Mouse (Mus musculus): ENCODE data around the gene BC049762.

BC049762 gene

DNA sequence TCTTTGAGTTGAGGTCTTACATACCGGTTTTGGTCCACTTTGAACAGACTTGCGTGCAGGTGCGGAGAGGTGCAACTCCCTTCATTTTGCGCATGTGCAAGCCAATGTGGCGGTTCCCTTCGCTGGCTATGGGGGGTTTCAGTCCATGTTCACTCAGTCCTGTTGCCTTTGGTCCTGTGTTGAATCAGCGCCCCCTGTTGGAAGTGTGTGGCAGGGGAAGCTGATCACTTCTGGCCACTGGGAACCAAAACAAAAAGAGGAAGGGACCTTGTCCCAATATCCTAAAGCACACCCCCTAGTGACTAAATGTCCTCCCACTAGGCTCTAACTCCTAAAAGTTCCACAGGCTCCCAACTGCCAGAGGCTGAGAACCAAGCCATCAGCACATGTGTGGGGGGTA, 48.8 kb downstream of the BC049762 start:
- no peak for DNase-seq

DNA sequence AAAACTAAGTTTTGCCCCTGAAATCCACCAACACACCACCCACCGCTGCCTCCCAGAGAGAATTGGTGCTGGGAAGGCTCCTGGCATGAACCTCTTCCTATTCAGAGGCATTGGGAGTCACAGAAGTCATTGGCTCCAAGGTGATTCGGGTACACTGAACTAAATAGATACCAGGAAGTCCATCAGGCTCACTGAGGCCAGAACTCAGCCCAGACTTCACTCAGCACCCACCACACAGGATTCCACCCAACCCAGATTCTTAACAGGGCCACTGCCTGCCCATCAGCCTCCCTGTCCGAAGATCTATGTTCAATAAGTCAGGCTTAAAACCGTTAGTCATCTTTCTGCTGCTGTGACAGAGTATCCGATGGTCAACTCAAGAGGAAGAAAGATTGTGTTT, 51.4 kb downstream of the BC049762 start:
- no peak for DNase-seq

DNA sequence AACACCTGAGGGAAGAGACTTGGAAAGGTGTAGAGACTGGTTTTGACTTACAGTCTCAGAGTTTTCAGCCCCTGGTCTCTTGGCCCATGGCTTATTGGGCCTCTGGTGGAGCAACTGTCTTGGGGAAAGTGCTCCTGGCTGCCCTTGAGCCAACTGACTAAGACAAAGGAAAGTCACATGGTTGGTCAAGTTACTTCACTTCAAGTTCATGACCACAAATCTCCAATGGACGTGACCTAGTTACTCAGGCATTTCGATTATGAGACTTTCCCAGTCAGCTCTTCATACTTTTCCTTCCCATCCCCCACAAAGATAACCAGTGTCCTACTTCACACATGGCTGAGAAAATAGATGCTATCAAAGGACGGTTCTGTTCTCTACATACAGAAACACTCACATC, 55.1 kb downstream of the BC049762 start:
- no peak for DNase-seq
